Mouse (Mus musculus): ENCODE results near the gene Phyh. TPM values are rescaled to one million over a fixed set of nuclear protein-coding genes. Genes with fewer than 3 reads are reported as not detected.

Gene Phyh
- polyA plus RNA-seq, 2 experiments, result 31.0 to 46.0 TPM

- peaks cover 50% of the 10 kb centered on the region for H3K36me3 ChIP-seq (ENCODE audit: control insufficient read depth, insufficient read depth, low read length)
- ATAC-seq (ENCODE audit: low FRiP score, low read depth) (no peak), DNase-seq (ENCODE audit: low spot score) (no peak)
- WGBS, result 77% methylated on average over 7 of the region's 7 CpGs
- no peak overlapping the region for H3K4me2 ChIP-seq (replicated peaks; ENCODE audit: low read depth, low read length, severe bottlenecking)
- TF ChIP-seq POLR2A (IDR thresholded peaks at IDR 0.05; ENCODE audit: borderline replicate concordance, extremely low read depth, insufficient read depth, insufficient read length), result no peak
- no peak overlapping the region for H3K27ac ChIP-seq (replicated peaks; ENCODE audit: low read depth, low read length)
- H3K4me3 ChIP-seq (replicated peaks; ENCODE audit: low read length), result no peak overlapping the region
- H3K27me3 ChIP-seq (ENCODE audit: control insufficient read depth, insufficient read depth, low read length), result no peaks in the 10 kb centered on the region
- no peaks in the 10 kb centered on the region for H3K4me1 ChIP-seq (ENCODE audit: control insufficient read depth, insufficient read depth, low read length)
- no peak overlapping the region for H3K9ac ChIP-seq (ENCODE audit: low read depth, low read length, severe bottlenecking)
- H3K9me3 ChIP-seq (ENCODE audit: control insufficient read depth, low read length), result 0 out of 2 replicates have a peak, but pooled peaks cover 4% of the 10 kb centered on the region
Measured at GRCm38 (mm10) chr2:4907916-4908315, 10.9 kb upstream of the Phyh start.

- no peak for DNase-seq (ENCODE audit: low spot score)
- peaks cover 47% of the 10 kb centered on the region for H3K36me3 ChIP-seq (ENCODE audit: control insufficient read depth, insufficient read depth, low read length)
- no peaks in the 10 kb centered on the region for H3K4me1 ChIP-seq (ENCODE audit: control insufficient read depth, insufficient read depth, low read length)
- no peak overlapping the region for H3K27ac ChIP-seq (replicated peaks; ENCODE audit: low read depth, low read length)
- H3K27me3 ChIP-seq (ENCODE audit: control insufficient read depth, insufficient read depth, low read length), result no peaks in the 10 kb centered on the region
- 0 out of 2 replicates have a peak, but pooled peaks cover 4% of the 10 kb centered on the region for H3K9me3 ChIP-seq (ENCODE audit: control insufficient read depth, low read length)
- no peak for ATAC-seq (ENCODE audit: low FRiP score, low read depth)
- WGBS, result 89% methylated on average over 3 of the region's 3 CpGs
- no peak overlapping the region for H3K9ac ChIP-seq (ENCODE audit: low read depth, low read length, severe bottlenecking)
- H3K4me2 ChIP-seq (replicated peaks; ENCODE audit: low read depth, low read length, severe bottlenecking), result no peak overlapping the region
- no peak for TF ChIP-seq POLR2A (IDR thresholded peaks at IDR 0.05; ENCODE audit: borderline replicate concordance, extremely low read depth, insufficient read depth, insufficient read length)
- H3K4me3 ChIP-seq (replicated peaks; ENCODE audit: low read length), result no peak overlapping the region
Measured at GRCm38 (mm10) chr2:4908771-4909315, 10.0 kb upstream of the Phyh start.

GRCm38 (mm10) chr2:4909909-4910308 is 8.9 kb upstream of the Phyh start:
- DNase-seq (ENCODE audit: low spot score) (no peak), ATAC-seq (ENCODE audit: low FRiP score, low read depth) (no peak)
- TF ChIP-seq POLR2A (IDR thresholded peaks at IDR 0.05; ENCODE audit: borderline replicate concordance, extremely low read depth, insufficient read depth, insufficient read length), result no peak
- WGBS, result 63% methylated on average over 6 of the region's 6 CpGs
- Histone ChIP-seq H3K9me3 (ENCODE audit: control insufficient read depth, low read length) (0 out of 2 replicates have a peak, but pooled peaks cover 4% of the 10 kb centered on the region), H3K4me2 (replicated peaks; ENCODE audit: low read depth, low read length, severe bottlenecking) (no peak overlapping the region), H3K9ac (ENCODE audit: low read depth, low read length, severe bottlenecking) (no peak overlapping the region), H3K4me1 (ENCODE audit: control insufficient read depth, insufficient read depth, low read length) (no peaks in the 10 kb centered on the region), H3K4me3 (replicated peaks; ENCODE audit: low read length) (no peak overlapping the region), H3K36me3 (ENCODE audit: control insufficient read depth, insufficient read depth, low read length) (peaks cover 39% of the 10 kb centered on the region), H3K27me3 (ENCODE audit: control insufficient read depth, insufficient read depth, low read length) (no peaks in the 10 kb centered on the region), H3K27ac (replicated peaks; ENCODE audit: low read depth, low read length) (no peak overlapping the region)

- TF ChIP-seq POLR2A (IDR thresholded peaks at IDR 0.05; ENCODE audit: borderline replicate concordance, extremely low read depth, insufficient read depth, insufficient read length), result no peak
- Histone ChIP-seq H3K27ac (replicated peaks; ENCODE audit: low read depth, low read length) (no peak overlapping the region), H3K9me3 (ENCODE audit: control insufficient read depth, low read length) (0 out of 2 replicates have a peak, but pooled peaks cover 4% of the 10 kb centered on the region), H3K36me3 (ENCODE audit: control insufficient read depth, insufficient read depth, low read length) (peaks cover 33% of the 10 kb centered on the region), H3K4me2 (replicated peaks; ENCODE audit: low read depth, low read length, severe bottlenecking) (no peak overlapping the region), H3K4me3 (replicated peaks; ENCODE audit: low read length) (no peak overlapping the region), H3K27me3 (ENCODE audit: control insufficient read depth, insufficient read depth, low read length) (no peaks in the 10 kb centered on the region), H3K9ac (ENCODE audit: low read depth, low read length, severe bottlenecking) (no peak overlapping the region), H3K4me1 (ENCODE audit: control insufficient read depth, insufficient read depth, low read length) (no peaks in the 10 kb centered on the region)
- DNase-seq (ENCODE audit: low spot score) (no peak), ATAC-seq (ENCODE audit: low FRiP score, low read depth) (no peak)
- 47% methylated on average over 4 of the region's 4 CpGs for WGBS
Measured at GRCm38 (mm10) chr2:4910521-4910920, 8.3 kb upstream of the Phyh start.

- H3K27me3 ChIP-seq (ENCODE audit: control insufficient read depth, insufficient read depth, low read length), result no peaks in the 10 kb centered on the region
- no peak for TF ChIP-seq POLR2A (IDR thresholded peaks at IDR 0.05; ENCODE audit: borderline replicate concordance, extremely low read depth, insufficient read depth, insufficient read length)
- DNase-seq (ENCODE audit: low spot score) (no peak), ATAC-seq (ENCODE audit: low FRiP score, low read depth) (no peak)
- WGBS, result 87% methylated on average over 7 of the region's 7 CpGs
- H3K4me2 ChIP-seq (replicated peaks; ENCODE audit: low read depth, low read length, severe bottlenecking), result no peak overlapping the region
- H3K9me3 ChIP-seq (ENCODE audit: control insufficient read depth, low read length), result 0 out of 2 replicates have a peak, but pooled peaks cover 4% of the 10 kb centered on the region
- no peak overlapping the region for H3K4me3 ChIP-seq (replicated peaks; ENCODE audit: low read length)
- no peak overlapping the region for H3K27ac ChIP-seq (replicated peaks; ENCODE audit: low read depth, low read length)
- H3K9ac ChIP-seq (ENCODE audit: low read depth, low read length, severe bottlenecking), result no peak overlapping the region
- peaks cover 13% of the 10 kb centered on the region; the same call in 1 of the 2 replicates for H3K4me1 ChIP-seq (ENCODE audit: control insufficient read depth, insufficient read depth, low read length)
- peaks cover under 1% of the 10 kb centered on the region; the same call in 1 of the 2 replicates for H3K36me3 ChIP-seq (ENCODE audit: control insufficient read depth, insufficient read depth, low read length)
Measured at GRCm38 (mm10) chr2:4913949-4914348, 4.9 kb upstream of the Phyh start.

Data from limb, embryonic 14.5 days (tissue).